Mouse (Mus musculus) heart, postnatal 25 days (tissue): Measurements from ENCODE around the gene Ntsr2. TPM values are rescaled to one million over a fixed set of nuclear protein-coding genes. Genes with fewer than 3 reads are reported as not detected.
"Not testable (repeated sequence)": the region's sequence is repeated elsewhere in the genome, so short reads cannot be mapped to it uniquely, and the experiment has no call there.

Source experiments
- DNase-seq: peaks from one replicate; pipeline ENCODE4 v3.0.0; 2022; ENCODE audit warnings: low spot score
- intact Hi-C: fragments of 180-260 bp; cut with DNase I; formaldehyde crosslinking; loops from one replicate; pipeline ENCODE4 v1.15.1; 2025
- total RNA-seq, 2 experiments: library from RNA; stranded (reverse); gene quantifications; 2 replicates each; pipeline ENCODE4 v1.2.3; 2021

Gene Ntsr2
- total RNA-seq, 2 experiments from 2014 or later = 7.5 to 9.9 TPM

DNA sequence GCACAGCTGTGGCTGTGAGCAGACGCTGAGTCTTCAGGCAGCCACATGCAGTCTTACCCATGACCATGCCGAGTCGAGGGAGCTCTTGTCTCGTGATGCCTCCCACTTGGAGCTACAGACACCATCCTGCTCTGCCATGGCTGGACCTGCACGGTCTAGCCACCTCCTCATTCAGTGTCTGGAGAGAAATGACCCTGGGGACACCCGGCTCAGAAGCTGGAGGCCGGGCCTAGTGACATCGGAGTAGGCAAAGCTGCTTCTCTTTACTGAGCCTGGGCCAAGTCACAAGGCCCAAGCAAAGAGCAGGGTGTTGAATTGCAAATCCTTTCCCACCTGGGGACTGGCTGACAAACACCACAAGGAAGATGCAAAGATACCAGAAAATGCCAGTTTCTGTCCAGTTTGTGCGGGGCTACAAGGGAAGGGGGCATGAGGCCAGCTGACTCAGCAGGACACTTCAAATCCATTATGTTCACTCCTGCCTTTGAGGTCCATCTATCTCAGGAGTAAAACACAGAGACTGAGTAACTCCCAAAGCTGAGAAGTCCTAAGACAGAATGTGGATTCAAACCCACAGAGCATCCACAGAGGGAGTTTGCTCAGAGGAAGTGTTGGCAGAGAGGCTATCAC, 6.3 kb upstream of the Ntsr2 start:
- intact Hi-C loops = no loop called here
- DNase-seq = no peak

DNA sequence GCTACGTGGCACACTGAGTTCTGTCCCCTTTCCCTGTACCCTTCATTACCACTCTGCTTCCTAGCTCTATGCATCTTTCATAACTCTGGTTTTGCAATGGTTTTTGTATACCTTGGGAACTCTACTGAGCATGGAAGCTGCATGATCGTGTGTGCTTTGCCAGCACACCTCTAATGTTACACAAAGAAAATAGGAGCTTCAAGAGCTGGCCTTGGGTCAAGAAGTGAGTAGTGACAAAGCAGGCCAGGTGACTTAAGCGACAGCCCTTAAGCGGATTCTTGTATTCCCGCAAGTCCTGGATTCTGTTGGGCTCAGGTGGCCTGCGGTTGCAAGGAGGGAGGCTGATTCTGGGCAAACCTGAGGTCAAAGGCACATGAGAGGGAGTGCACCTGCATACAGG, 4.9 kb upstream of the Ntsr2 start:
- intact Hi-C loops = no loop called here

DNA sequence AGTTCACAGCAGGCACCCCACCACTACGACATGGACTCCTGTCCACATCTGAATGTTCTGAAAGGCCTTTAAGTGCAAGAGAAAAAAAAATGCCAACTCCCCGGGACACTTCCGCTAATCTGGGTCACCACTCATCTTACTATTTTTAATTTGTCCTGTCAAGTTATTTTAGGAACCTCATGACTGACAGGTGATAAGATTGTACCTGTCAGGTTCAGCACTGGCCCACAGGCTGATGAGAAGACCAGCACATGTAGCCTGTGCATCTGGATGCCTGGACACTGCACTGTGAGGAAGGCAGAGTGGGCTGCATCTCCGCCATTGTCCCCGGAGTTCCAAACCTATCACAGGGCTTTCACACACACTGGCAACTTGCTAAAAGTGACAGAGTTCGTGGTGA, 3.4 kb upstream of the Ntsr2 start:
- intact Hi-C loops = no loop called here
- no peak for DNase-seq

More for the DNA sequence above, 4.9 kb upstream of the Ntsr2 start:
- DNase-seq = no peak

DNA sequence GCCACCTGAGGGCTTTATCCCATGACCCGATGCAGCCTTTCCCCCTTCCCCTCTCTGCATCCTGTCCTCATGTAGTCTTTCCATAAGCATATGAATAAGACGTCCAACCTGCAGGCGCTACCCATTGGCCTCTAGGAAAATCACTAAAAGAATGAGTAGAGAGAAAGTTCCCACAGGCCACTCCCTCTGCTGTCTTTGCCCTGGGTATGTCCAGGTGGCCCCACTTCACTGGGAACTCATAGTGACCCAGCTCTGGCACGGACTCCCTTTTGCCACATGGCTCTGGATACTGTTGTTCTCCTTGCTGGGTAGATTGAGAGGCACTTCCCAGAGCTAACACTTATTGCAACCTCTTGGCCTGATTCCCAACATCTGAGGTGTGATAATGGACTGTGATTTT, 2.4 kb downstream of the Ntsr2 start:
- intact Hi-C loops = no loop called here
- DNase-seq = no peak

DNA sequence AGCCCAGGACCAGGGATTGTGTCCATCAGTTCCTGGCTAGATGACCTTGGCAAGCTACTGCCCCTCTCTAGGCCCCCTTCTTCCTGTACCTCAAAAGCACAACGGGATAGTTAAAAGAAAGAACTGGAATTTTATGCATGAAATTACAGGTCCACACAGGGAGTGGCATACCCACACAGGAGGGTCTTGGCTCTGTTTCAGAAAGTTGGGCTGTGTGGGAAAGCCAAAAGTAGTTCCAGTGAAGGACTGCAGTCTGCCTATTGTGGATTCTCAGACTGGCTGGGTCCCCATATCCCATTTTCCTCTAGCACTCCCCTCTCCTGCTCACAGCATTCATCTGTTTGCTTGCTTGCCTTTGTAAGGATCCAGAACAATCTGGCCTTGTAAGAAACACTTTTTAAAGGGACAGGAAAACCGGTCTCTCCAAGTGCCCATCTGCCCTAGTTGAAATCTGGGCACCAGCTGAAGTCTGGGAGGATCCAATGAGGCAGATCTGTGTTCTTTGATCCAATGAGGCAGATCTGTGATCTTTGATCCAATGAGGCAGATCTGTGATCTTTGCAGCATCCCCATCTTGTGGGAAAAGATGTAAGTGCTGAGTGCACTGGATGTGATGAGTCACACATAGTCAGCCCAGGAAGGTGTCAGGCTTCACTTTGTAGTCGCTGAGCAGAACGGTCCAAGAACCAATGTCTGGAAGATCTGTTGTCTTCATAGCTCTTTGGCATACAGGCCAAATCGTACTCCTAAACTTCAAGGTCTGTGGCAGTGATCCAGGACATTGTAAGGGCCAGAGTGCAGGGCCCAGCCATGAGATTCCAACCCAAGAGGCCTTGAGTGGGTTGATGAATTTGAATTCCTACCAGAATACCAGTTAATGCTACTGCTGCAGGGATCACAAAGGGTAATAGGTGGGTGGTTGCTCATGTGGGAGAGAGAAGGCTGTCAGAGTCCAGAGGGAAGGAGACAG, 4.0 kb downstream of the Ntsr2 start:
- DNase-seq = no peak
- intact Hi-C loops = no loop called here

DNA sequence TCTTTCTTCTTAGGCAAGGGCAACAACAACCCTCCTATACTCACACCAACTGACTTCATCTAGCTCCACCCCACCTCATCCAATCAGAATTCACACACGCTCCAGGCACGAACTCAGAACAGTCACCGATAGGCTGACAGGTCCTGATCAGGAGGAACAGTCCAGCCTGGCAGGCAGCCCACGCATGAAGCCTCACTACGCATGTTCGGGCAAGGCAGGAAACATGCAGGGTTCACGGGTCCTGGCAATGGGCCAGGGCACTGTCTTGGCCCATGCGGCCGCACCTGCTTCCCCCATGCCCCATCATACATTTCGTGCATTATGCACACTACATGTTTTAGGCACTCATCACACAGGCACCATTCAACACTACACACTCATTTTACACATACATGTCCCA, 8.3 kb downstream of the Ntsr2 start:
- intact Hi-C loops = no loop called here
- DNase-seq = no peak

DNA sequence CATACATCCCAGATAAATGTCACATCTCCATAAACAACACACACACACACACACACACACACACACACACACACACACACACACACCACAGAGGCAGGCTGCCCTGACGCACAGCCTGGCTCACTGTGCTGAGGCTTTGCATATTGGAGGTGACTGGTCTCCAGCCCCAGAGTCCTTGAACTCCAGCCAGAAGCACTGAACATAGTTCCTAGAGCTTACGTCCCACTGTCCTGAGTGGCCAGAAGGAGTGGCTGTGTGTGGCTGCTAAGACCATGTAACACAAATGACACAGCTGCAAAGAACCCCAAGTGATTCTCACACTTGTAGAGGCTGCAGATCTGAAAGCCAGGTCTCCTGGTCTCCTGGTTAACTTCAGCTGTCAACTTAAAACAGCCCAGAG, 8.8 kb downstream of the Ntsr2 start:
- intact Hi-C loops = no loop called here
- DNase-seq = no peak

DNA sequence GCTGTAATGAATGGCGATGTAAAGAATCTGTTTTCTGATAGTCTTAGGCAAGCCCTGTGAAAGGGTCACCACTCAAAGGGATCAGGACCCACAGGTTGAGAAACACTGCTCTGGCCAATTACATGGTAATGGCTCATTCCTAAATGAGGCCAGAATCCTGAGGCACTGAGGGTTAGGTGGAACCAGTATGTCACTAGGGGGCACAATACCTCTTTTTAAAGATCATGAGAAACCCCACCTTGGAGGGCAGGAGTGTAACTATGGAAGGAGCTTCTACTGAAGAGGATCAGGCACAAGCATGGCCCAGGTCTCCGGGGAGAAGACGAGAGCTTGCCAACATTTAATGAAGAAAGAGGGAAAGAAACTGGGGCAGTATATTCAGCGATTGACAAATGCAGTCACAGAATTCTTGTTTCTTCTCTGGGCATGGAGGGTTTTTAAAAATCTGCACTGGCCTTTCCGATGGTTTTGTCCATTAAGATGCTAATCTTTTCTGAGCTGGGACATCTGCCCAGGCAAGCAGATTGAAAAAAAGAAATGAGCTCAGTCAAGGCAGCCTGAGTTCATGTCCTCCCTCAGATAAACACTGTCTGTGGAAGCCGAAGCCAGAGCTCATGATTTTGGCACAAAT, 9.9 kb downstream of the Ntsr2 start:
- DNase-seq = no peak
- intact Hi-C loops = no loop called here

DNA sequence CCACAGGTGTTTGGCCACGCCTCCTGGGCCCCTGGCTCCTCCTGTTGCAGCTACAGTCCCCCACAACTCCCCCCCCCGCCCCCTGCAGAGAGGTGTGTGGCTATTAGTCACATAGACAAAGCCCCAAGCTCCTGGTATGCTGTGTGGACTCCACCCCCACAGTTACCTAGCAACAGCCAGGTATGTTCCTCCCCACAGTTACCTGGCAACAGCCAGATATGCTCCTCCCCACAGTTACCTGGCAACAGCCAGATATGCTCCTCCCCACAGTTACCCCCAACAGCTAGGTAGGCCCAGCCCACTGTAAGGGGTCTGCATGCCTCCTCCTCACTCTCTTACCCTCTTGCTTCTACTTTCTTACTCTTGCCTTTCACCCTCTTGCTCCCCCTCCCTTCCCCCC, 11.8 kb downstream of the Ntsr2 start:
- intact Hi-C loops = no loop called here
- no peak for DNase-seq

DNA sequence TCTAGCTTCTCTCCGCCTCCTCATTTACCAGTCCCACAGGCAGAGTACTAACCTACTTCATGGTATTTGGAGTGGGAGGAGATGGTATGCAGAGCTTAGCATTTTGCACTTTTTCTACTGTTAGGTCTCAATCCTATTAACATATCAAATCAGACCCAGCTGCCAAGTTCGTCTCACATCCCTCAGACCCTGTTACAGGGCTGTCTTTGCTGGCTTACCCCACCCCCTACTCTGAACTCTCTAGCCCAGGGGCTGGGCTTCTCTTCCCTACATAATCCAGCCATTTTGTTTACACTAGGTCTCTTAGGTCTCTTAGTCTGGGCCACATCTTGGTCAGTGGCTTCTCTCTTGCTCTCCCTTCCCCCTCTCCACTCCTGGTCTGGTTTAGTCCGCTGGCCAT, 16.0 kb downstream of the Ntsr2 start:
- intact Hi-C loops = no loop called here
- no peak for DNase-seq

DNA sequence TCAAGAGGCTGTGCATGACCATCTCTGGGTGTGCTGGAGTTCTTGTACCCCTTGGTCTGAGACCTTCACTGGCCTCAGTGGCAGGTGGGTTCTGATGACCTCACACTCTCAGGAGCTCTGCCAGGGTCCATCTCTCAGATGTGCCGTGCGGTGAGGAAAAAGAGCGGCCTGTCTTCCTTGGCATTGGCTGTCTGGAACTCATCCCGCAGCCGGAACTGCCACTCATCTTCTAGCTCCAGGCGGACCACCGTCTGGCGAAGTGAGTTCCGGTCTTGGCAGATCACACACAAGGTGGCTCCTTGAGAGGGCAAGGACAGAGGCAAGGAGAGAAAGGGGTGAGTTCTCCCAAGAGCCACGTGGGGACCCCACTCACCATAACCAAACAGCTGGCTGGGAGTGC, 19.1 kb downstream of the Ntsr2 start:
- intact Hi-C loops = no loop called here
- DNase-seq = no peak

DNA sequence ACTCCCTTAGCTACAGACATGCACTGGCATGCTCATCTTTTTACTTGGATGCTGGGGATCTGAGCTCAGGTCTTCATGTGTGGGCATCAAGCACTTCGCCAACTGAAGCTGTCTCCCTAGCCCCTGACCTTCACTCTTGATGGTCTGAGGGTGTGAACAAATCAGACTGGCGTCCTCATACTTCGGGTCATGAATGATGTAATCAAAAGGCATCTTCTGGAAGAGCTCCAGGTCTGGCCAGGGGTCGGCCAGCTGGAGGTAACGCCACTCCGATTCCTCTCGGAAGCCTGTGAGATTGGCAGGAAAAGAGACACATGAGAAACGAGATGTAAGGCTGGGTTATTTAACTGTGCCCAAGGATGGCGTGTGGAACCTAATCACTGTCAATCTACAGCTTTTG, 37.4 kb downstream of the Ntsr2 start:
- intact Hi-C loops = no loop called here
- no peak for DNase-seq

DNA sequence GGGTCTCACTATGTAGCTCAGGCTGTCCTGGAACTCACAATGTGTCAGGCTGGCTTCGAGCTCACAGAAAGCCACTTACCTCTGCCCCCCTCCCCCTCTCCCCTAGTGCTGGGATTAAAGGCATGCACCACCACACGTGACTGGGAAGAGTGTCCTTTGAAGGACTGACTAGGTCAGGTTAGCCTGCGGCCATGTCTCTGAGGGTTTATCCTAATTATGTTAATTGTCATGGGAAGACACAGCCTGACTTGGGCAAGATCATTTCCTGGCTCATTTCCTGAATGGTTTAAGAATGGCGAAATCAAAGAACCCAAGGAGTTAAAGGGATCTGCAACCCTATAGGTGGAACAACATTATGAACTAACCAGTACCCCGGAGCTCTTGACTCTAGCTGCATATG, 41.6 kb downstream of the Ntsr2 start:
- DNase-seq = no peak
- intact Hi-C loops = no loop called here

DNA sequence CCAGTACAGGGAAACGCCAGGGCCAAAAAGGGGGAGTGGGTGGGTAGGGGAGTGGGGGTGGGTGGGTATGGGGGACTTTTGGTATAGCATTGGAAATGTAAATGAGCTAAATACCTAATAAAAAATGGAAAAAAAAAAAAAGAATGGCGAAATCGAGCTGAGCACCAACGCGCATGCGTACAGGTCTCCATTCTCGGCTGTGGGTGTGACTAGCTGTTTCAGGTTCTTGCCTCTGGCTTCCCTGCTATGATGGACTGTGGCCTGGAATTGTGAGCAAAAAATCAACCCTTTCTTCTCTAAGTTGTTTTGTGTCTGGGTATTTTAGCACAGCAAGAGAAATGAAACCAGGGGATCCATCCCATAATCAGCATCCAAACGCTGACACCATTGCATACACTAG, 42.1 kb downstream of the Ntsr2 start:
- intact Hi-C loops, DNase-seq: not testable (repeated sequence)

DNA sequence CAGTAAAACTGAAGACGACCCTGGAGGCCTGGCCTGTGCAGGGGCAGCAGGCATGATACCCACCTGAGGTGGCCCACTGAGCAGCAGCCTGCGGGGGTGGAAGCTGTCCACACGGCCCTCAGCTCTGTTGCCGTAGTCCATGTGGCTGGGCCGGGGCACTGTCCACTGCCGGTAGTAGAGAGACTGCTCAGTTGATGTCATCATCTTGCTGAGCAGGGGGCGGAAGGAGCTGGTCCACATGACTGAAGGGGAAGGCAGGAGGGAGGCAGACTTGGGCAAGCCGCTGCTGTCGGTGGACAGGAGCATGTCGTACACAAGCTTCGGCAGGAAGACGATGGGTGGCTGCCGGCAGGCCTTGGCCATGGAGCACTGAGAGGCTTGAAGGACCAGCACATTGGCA, 43.0 kb downstream of the Ntsr2 start:
- DNase-seq = no peak
- intact Hi-C loops = no loop called here

DNA sequence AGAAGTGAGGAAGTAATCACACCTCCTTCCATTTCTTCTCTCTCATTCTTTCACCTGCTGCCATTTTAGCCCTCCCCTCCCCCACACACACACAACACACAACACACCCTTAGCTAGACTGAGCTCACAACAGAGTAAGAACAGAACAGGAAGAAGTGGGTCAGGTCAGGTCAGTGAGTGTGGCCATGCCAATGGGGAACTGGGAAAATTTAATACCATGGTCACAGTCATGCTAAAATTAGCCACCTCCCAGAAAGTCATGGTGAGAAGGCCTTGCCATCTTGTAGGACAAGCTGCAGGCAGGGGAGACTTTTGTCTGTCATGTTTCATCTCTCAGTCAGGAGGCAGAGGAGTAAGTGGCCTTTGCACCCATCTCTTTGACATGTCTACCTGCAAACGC, 45.5 kb downstream of the Ntsr2 start:
- intact Hi-C loops = no loop called here
- no peak for DNase-seq

Other genes with a start within 250 kb of the Ntsr2 start
- gene Lpin1, start 42.4 kb upstream of the Ntsr2 start, total RNA-seq = 100 to 1,000 TPM; 161 to 169 TPM
- gene Greb1, start 147.5 kb downstream of the Ntsr2 start, total RNA-seq = under 1 TPM; 0.31 TPM
- gene E2f6, start 157.6 kb downstream of the Ntsr2 start, total RNA-seq = 10 to 100 TPM; 67.2 to 69.3 TPM
- 10 to 100 TPM; 72.8 to 84.7 TPM for gene Rock2, start 241.5 kb downstream of the Ntsr2 start, total RNA-seq